Mouse (Mus musculus): ENCODE measurements around the gene Asic2.

DNA sequence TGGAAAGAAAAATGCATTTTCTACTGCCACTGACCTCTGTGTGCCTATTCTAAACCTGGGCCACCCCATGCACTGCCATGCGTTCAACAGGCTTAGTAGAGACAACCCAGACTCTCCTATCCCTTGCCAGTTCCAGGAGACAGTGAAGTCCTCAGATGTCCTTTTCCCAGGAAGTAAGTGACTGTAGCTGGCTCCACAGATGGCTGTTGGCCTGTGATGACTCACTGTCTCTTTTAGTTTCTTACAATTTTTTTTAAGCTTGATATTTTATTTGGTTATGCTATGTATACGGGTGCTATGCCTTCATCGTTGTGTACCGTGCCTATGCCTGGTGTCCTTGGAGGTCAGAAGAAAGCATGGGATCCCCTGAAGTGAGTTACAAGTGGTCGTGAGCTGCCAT, 370.7 kb downstream of the Asic2 start:
- no peak for TF ChIP-seq CTCF (IDR thresholded peaks at IDR 0.05; ENCODE audit: borderline replicate concordance, control insufficient read depth, extremely low read depth, insufficient read depth, low read length, poor library complexity)
- TF ChIP-seq POLR2A (IDR thresholded peaks at IDR 0.05; ENCODE audit: control insufficient read depth, extremely low read depth, insufficient read depth, low read length, poor library complexity) = no peak
